Mouse (Mus musculus) cortical plate, adult 2 months (tissue): ENCODE data around the gene Pld2.

Experiments used
- CTCF ChIP-seq: fragments of 200-500 bp; IDR thresholded peaks from 2 replicates; pipeline ENCODE4 v1.5.1; 2011; ENCODE audit warnings: mild to moderate bottlenecking, control low read depth, low read length; ENCODE audit not compliant: insufficient read depth; ENCODE audit errors: extremely low read depth
- POLR2A ChIP-seq: fragments of 200-500 bp; IDR thresholded peaks from 2 replicates; pipeline ENCODE4 v1.6.1; 2011; ENCODE audit warnings: mild to moderate bottlenecking, low read length, control low read depth; ENCODE audit not compliant: insufficient read depth; ENCODE audit errors: extremely low read depth

DNA sequence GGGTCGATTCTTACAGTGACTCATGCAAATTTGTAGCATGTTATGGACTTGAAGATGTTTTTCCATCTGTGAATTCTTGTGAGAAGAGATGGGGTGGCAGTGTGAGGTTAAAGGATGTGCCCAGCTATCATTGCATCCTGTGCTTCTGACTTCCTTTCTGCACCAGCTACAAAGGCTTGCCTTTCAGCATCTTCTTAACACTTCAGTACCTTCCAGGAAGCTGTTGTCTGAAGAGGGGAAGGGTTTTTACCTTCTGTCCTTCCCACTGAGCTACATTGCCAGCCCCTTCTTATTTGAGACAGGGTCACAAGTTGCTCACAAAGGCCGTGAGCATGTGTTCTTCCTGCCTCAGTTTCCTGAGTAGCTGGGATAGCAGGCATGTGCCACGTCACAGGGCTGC, 41.1 kb downstream of the Pld2 start:
- TF ChIP-seq POLR2A (no peak), CTCF (no peak)
